Mouse (Mus musculus) liver, postnatal 0 days (tissue): ENCODE measurements around the gene 3110040N11Rik.

Source experiments
- CTCF ChIP-seq: sonication (generic); IDR thresholded peaks from 2 replicates; pipeline ENCODE4 v1.5.1; 2016; ENCODE audit warnings: antibody characterized with exemption, low read depth
- EP300 ChIP-seq: IDR thresholded peaks from 2 replicates; pipeline ENCODE4 v1.6.1; 2016; ENCODE audit warnings: antibody characterized with exemption, low read depth, mild to moderate bottlenecking

GRCm38 (mm10) chr7:81732183-81733089 is 56.8 kb downstream of the 3110040N11Rik start:
- TF ChIP-seq CTCF = no peak
- no peak for TF ChIP-seq EP300
